Mouse (Mus musculus): ENCODE data around the gene Tada3.

GRCm38 (mm10) chr6:113423000-113423399 lies 45.3 kb upstream of the Tada3 start:
- TF ChIP-seq CTCF (IDR thresholded peaks at IDR 0.05; ENCODE audit: insufficient read depth, low read length) = no peak
- no peak for TF ChIP-seq POLR2A (IDR thresholded peaks at IDR 0.05; ENCODE audit: borderline replicate concordance, extremely low read depth, low read depth, low read length)

All from lung, adult 2 months (tissue).